Mouse (Mus musculus) layer of hippocampus, adult 2 months (tissue): ENCODE results near the gene Fam114a2. TPM values are rescaled to one million over a fixed set of nuclear protein-coding genes. Genes with fewer than 3 reads are reported as not detected.
A peak's percentile ranks its signal among the peaks of the same experiment; 100 is the strongest.

Source experiments
- DNase-seq, 2 experiments: peaks; one replicate each; pipeline ENCODE4 v3.0.0; 2022; ENCODE audit warnings: low spot score in 2 of 2
- H3K27ac ChIP-seq: fragments of 200-600 bp; 2 replicates; pipeline ENCODE4 v1.8.1; 2022
- H3K4me3 ChIP-seq: fragments of 200-600 bp; 2 replicates; pipeline ENCODE4 v1.8.1; 2022; ENCODE audit warnings: mild to moderate bottlenecking
- CTCF ChIP-seq: fragments of 200-600 bp; conservative IDR thresholded peaks from 2 replicates; pipeline ENCODE4 v1.8.1; 2022; ENCODE audit warnings: antibody characterized with exemption, mild to moderate bottlenecking, moderate library complexity
- total RNA-seq, 2 experiments: library from RNA; stranded (reverse); gene quantifications; 2 replicates each; pipeline ENCODE4 v1.2.3; 2021

Gene Fam114a2
- total RNA-seq, 2 experiments from 2014 or later = 41.1 to 42.4 TPM

- no peak for DNase-seq
- TF ChIP-seq CTCF = no peak
- Histone ChIP-seq H3K4me3 (no peak overlapping the region), H3K27ac (no peak overlapping the region)
Measured at GRCm38 (mm10) chr11:57503155-57503554, 15.3 kb downstream of the Fam114a2 start.

- no peak overlapping the region for H3K4me3 ChIP-seq
- H3K27ac ChIP-seq = no peak overlapping the region
- TF ChIP-seq CTCF = no peak
- no peak for DNase-seq
Measured at GRCm38 (mm10) chr11:57498215-57498614, 20.2 kb downstream of the Fam114a2 start.

DNA sequence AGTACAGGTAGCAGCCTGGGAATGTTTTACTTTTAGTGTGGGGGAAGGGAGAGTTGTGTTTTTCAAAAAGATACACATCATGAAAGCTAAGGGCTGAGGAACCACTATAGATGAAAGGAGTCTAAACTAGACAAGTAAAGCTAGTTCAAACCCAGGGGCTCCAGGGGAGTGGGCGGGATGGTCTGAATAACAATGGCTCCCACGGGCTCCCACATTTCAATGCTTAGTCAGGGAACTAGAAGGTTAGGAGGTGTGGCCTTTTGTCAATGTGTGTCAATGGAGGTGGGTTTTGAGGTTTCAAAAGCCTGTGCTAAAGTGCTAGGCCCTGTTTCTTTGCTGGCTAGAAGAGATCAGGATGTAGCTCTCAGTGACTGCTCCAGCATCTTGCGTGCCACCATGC lies 20.7 kb downstream of the Fam114a2 start:
- TF ChIP-seq CTCF = no peak
- Histone ChIP-seq H3K27ac (no peak overlapping the region), H3K4me3 (no peak overlapping the region)
- no peak for DNase-seq

DNA sequence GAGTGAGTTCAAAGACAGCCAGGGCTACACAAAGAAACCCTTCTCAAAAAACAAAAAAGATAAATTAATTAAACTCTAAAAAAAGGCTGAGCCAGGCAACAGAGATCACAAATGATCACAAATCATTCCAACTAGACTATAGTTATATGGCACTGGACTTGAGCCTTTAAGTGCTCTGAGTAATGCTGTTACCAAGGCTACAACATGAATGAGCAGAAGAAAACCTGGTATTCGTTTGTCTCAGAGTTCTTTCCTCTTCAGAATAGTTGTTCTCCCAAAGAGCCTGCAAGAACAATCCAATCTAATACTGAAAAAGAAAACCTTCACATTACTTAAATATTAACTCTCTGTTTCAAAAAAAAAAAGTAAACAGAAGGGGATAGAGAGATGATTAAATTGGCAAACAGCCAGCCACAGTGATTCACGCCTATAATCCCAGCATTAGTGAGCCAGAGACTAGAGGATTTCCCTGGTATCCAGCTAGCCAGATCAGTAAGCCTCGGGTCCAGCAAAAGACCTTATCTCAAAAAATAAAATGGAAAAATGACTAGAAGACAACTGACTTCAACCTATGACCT lies 21.9 kb downstream of the Fam114a2 start:
- DNase-seq = no peak
- no peak for TF ChIP-seq CTCF
- Histone ChIP-seq H3K27ac (no peak overlapping the region), H3K4me3 (no peak overlapping the region)

DNA sequence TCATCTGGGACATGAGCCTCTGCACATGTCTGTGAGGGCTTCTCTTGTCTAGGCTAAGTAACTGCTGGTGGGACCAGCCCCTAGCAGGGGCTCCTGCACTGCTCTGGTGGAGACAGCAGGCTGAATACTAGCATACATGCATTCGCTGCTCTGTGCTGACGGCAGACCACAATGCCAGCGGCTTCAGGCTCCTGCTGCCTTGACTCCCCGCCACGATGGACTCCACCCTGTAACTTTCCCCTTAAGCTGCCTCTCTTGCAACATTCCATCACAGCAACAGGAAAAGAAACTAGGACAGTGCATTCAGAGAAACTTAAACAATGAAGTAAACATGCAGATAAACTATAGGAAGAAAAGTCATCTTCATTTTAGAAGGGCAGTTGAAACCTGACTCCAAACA lies 30.0 kb downstream of the Fam114a2 start:
- no peak for TF ChIP-seq CTCF
- no peak overlapping the region for H3K27ac ChIP-seq
- no peak overlapping the region for H3K4me3 ChIP-seq
- DNase-seq = no peak

GRCm38 (mm10) chr11:57478077-57478476 lies 40.3 kb downstream of the Fam114a2 start:
- H3K27ac ChIP-seq = no peak overlapping the region
- TF ChIP-seq CTCF = no peak
- H3K4me3 ChIP-seq = no peak overlapping the region
- no peak for DNase-seq

DNA sequence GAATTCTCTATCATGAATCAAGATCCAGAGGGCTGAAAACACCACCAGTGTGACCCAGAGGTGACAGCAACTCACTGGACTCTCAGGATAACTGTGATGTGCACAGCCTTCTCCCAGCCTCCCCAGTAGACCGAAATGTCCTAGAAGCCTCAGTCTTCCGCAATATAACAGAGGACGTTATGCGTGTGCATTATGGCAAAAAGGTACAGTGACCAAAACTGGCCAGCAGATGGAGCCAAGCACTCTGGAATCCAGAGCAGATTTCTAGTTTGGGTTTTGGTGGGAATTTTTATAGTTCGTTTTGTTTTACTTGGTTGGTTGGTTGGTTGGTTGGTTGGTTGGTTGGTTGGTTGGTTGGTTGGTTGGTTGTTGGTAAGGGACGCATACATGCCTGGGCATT lies 43.3 kb downstream of the Fam114a2 start:
- no peak overlapping the region for H3K27ac ChIP-seq
- DNase-seq = peak; percentile 47 to 72
- TF ChIP-seq CTCF = peak; percentile 78
- H3K4me3 ChIP-seq = no peak overlapping the region

DNA sequence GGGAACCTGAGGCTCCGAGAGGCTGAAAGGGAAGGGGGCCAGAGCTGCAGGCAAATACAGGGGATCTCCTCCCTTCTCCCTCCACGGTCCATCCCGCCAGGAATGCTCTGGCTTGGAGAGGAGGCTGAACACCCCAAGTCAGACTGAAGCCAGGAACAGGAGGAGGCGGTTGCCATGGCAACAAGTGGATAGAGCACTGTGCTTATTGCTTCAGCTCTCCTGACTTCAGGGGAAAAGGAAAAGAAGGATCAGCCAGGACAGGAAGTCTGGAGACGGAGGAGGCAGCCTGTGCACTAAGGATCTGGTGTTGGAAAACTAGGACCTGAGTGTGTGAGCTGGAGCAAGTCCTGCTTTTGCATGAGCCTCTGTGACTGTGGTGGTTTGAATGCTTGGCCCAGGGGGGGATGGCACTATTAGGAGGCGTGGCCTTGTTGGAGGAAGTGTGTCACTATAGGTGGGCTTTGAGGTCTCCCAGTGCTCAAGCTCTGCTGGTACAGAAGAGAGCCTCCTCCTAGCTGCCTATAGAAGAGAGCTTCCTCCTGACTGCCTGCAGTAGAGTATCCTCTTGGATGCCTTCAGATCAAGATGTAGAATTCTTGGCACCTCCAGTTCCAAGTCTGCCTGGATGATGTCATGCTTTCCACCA lies 44.0 kb downstream of the Fam114a2 start:
- DNase-seq = peak; percentile 41 to 55
- TF ChIP-seq CTCF = no peak
- Histone ChIP-seq H3K27ac (peak overlapping the region; percentile 51; the same call in 1 of the 2 replicates), H3K4me3 (no peak overlapping the region)

GRCm38 (mm10) chr11:57470979-57471378 lies 47.4 kb downstream of the Fam114a2 start:
- DNase-seq = no peak
- TF ChIP-seq CTCF = no peak
- H3K4me3 ChIP-seq = no peak overlapping the region
- no peak overlapping the region for H3K27ac ChIP-seq

- TF ChIP-seq CTCF = no peak
- Histone ChIP-seq H3K27ac (no peak overlapping the region), H3K4me3 (no peak overlapping the region)
- no peak for DNase-seq
Measured at GRCm38 (mm10) chr11:57470056-57470455, 48.4 kb downstream of the Fam114a2 start.

GRCm38 (mm10) chr11:57468706-57469105 lies 49.7 kb downstream of the Fam114a2 start:
- TF ChIP-seq CTCF = peak; percentile 64
- no peak overlapping the region for H3K27ac ChIP-seq
- DNase-seq = no peak
- H3K4me3 ChIP-seq = no peak overlapping the region

GRCm38 (mm10) chr11:57467159-57468110 lies 51.0 kb downstream of the Fam114a2 start:
- H3K27ac ChIP-seq = peak overlapping the region; percentile 83
- DNase-seq = peak; percentile 56 to 79
- TF ChIP-seq CTCF = peak; percentile 98
- no peak overlapping the region for H3K4me3 ChIP-seq

DNA sequence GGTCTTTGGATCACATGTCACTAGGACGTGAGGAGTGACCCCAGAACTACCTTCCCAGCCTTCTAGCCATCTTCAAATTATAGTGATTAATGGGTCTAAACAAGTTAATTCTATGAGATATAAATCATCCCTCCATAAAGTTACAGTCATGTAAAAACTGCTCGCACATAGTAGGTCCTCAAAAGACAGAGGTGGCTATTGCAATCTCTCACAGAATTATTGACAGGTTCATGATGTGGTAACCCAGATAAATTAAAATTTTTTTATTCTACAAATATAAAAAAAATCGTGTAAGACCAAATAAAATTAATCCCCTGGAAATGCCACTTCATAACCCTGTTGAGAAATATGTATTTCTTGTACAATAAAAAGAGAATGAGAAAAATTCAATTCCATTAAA lies 52.6 kb downstream of the Fam114a2 start:
- DNase-seq = no peak
- H3K4me3 ChIP-seq = no peak overlapping the region
- TF ChIP-seq CTCF = no peak
- peak overlapping the region; percentile 36; the same call in 1 of the 2 replicates for H3K27ac ChIP-seq
